ENCODE assay signal across 21 mouse cellular contexts in the genomic region with DNA sequence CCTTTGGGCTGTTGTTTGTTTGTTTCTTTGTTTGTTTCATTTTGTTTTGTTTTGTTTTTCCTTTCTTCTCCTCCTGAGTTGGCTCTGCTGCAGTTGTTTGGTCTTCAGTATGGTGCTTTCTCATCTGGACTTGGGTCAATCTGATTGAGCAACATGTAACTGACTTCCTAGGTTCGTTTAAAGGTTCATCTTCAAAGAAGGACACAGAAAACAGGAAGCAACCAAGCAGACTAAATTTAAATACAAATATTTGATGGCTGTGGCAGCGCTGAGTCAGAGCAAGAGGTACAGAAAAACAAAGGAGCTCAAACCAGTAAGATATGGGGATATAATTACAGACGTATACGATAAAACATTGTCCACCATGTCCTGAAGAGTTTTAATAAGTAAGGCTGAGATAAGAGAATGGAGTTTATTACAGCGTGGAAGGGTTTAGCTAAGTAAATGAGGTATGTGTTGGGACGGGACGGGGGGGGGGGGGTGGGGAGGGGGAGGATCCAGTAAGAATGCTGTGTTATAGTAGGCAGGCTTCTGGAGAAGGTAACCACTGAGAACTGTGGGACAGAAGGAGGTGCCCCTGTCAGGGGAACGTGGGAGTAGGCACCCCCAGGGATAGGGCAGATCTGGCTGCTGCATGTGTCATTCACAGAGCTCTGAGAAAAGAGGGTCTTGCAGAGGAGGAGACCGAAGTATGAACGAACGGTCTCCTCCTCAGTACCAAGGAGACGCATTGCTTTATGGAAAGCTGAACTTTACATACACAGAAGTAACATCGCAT. TPM values are rescaled to one million over a fixed set of nuclear protein-coding genes. Genes with fewer than 3 reads are reported as not detected.
DNase-seq lines count a peak whose midpoint lies in the region; ATAC-seq and TF ChIP-seq lines count a peak whose summit lies in the region.
"Had no signal": no experiment of that assay in that cellular context is flagged by ENCODE, and none has a peak within 500 bp of the region (broad histone marks: within the 10 kb centered on the region; RNA-seq: fewer than 3 reads in every experiment).

No protein-coding gene starts in this region.

- H3K4me1 ChIP-seq in intestine, postnatal 0 days (replicated peaks; ENCODE audit: control insufficient read depth, insufficient read depth, low read length) = no peaks in the 10 kb centered on the region
- H3K4me1 ChIP-seq in intestine, embryonic 15.5 days (replicated peaks) = no peaks in the 10 kb centered on the region
- H3K4me1 ChIP-seq: forebrain, embryonic 15.5 days; limb, embryonic 10.5 days had no signal

- H3K4me3 ChIP-seq in intestine, postnatal 0 days (ENCODE audit: low read depth, low read length) = peak overlapping the region; percentile 41; the same call in 1 of the 2 replicates
- no peak overlapping the region for H3K4me3 ChIP-seq in intestine, embryonic 15.5 days (replicated peaks)
- H3K4me3 ChIP-seq: forebrain, embryonic 15.5 days; limb, embryonic 10.5 days had no signal

- H3K9me3 ChIP-seq in intestine, postnatal 0 days (ENCODE audit: control insufficient read depth) = no peaks in the 10 kb centered on the region
- no peaks in the 10 kb centered on the region for H3K9me3 ChIP-seq in intestine, embryonic 15.5 days
- H3K9me3 ChIP-seq: forebrain, embryonic 15.5 days; limb, embryonic 10.5 days had no signal

- no peak for ATAC-seq in intestine, postnatal 0 days
- no peak for ATAC-seq in intestine, embryonic 15.5 days
- peak; percentile 61; the same call in 1 of the 2 replicates for ATAC-seq in common myeloid progenitor, adult 5-6 weeks (replicated peaks; ENCODE audit: low read depth, poor library complexity, severe bottlenecking)
- peak; percentile 84 for ATAC-seq in megakaryocyte, adult 5-6 weeks (ENCODE audit: poor library complexity, severe bottlenecking)
- ATAC-seq: forebrain, embryonic 15.5 days; midbrain, embryonic 16.5 days had no signal

- 58% methylated on average over 13 of the region's 13 CpGs for WGBS in intestine, postnatal 0 days
- WGBS in intestine, embryonic 15.5 days = 67% methylated on average over 13 of the region's 13 CpGs

- 0 out of 2 replicates have a peak, but pooled peaks cover 6% of the 10 kb centered on the region for H3K36me3 ChIP-seq in intestine, postnatal 0 days (ENCODE audit: control insufficient read depth, insufficient read depth)
- no peaks in the 10 kb centered on the region for H3K36me3 ChIP-seq in intestine, embryonic 15.5 days
- H3K36me3 ChIP-seq: forebrain, embryonic 15.5 days; limb, embryonic 10.5 days had no signal

- no peaks in the 10 kb centered on the region for H3K27me3 ChIP-seq in intestine, postnatal 0 days (replicated peaks; ENCODE audit: control insufficient read depth, insufficient read depth, low read length)
- H3K27me3 ChIP-seq in intestine, embryonic 15.5 days (replicated peaks) = no peaks in the 10 kb centered on the region
- H3K27me3 ChIP-seq: forebrain, embryonic 15.5 days had no signal

- no peak for TF ChIP-seq CTCF in intestine, postnatal 0 days (IDR thresholded peaks at IDR 0.05; ENCODE audit: low read depth)

- H3K27ac ChIP-seq in intestine, postnatal 0 days (ENCODE audit: low read depth, low read length) = peak overlapping the region; percentile 21; the same call in 1 of the 2 replicates
- no peak overlapping the region for H3K27ac ChIP-seq in intestine, embryonic 15.5 days
- H3K27ac ChIP-seq: forebrain, embryonic 15.5 days; limb, embryonic 10.5 days had no signal

- H3K4me2 ChIP-seq in intestine, postnatal 0 days (replicated peaks; ENCODE audit: low read depth) = peak overlapping the region; percentile 45
- no peak overlapping the region for H3K4me2 ChIP-seq in intestine, embryonic 15.5 days (replicated peaks)
- H3K4me2 ChIP-seq: forebrain, embryonic 15.5 days; lung, embryonic 14.5 days had no signal

- H3K9ac ChIP-seq in intestine, postnatal 0 days (ENCODE audit: low read depth, low read length) = no peak overlapping the region
- no peak overlapping the region for H3K9ac ChIP-seq in intestine, embryonic 15.5 days
- H3K9ac ChIP-seq: forebrain, embryonic 15.5 days; lung, embryonic 14.5 days had no signal

- peak; percentile 78 for DNase-seq in 416B (ENCODE audit: low read depth)
- no peak for DNase-seq in right cerebral cortex, adult 2 months (ENCODE audit: low spot score in 2 of 2)
- DNase-seq in retina, embryonic 14.5 days (ENCODE audit: low spot score) = no peak
- DNase-seq in adrenal gland, adult 18-20 months (ENCODE audit: low spot score in 2 of 2) = no peak
- DNase-seq: adrenal gland, adult 2 months; cerebellum, adult 9-10 months; embryo, embryonic 11 days; gastrocnemius, postnatal 25 days; layer of hippocampus, adult 9-11 months; lung, embryonic 14.5 days; retina, postnatal 1 day; thymus, postnatal 25 days had no signal

RNA-seq across cellular contexts. Expression of a gene that starts 4.4 kb away (rescaled TPM):
- 90.5 and 129 TPM in 2 replicates for polyA plus RNA-seq in intestine, postnatal 0 days (2015; fragmentation: Nextera tagmentation; extraction: Ambion mirVana)
- polyA plus RNA-seq in intestine, embryonic 15.5 days (2015; fragmentation: Nextera tagmentation; extraction: Ambion mirVana) = 16.7 and 24.3 TPM in 2 replicates
- 0.15 and 0.37 TPM in 2 replicates for total RNA-seq in common myeloid progenitor, adult 5-6 weeks (2017)
- 2.8 and 3.9 TPM in 2 replicates for total RNA-seq in megakaryocyte, adult 5-6 weeks (2015)
- 3.3 and 6.1 TPM in 2 replicates for total RNA-seq in megakaryocyte, adult 5-6 weeks (2017)
- total RNA-seq in adrenal gland, adult 18-20 months (2021) = under 1 TPM; 0.13 to 0.20 TPM
- total RNA-seq: gastrocnemius, postnatal 25 days; heart, adult 8-10 months; megakaryocyte-erythroid progenitor cell, adult 5-6 weeks had no signal
- polyA plus RNA-seq: forebrain, embryonic 15.5 days; lung, embryonic 14.5 days had no signal

RNA-seq across cellular contexts. Expression of a gene that starts 33.6 kb away (rescaled TPM):
- polyA plus RNA-seq in intestine, postnatal 0 days (2015; fragmentation: Nextera tagmentation; extraction: Ambion mirVana) = 15.3 and 16.8 TPM in 2 replicates
- polyA plus RNA-seq in intestine, embryonic 15.5 days (2015; fragmentation: Nextera tagmentation; extraction: Ambion mirVana) = 12.2 and 14.2 TPM in 2 replicates
- total RNA-seq in common myeloid progenitor, adult 5-6 weeks (2017) = 15.5 and 32.9 TPM in 2 replicates
- total RNA-seq in megakaryocyte, adult 5-6 weeks (2015) = 9.0 and 10.6 TPM in 2 replicates
- total RNA-seq in megakaryocyte, adult 5-6 weeks (2017) = 8.7 and 19.2 TPM in 2 replicates
- 10 to 100 TPM; 28.9 to 37.3 TPM for total RNA-seq in adrenal gland, adult 18-20 months (2021)

RNA-seq across cellular contexts. Expression of a gene that starts 33.6 kb away (rescaled TPM):
- 21.2 and 23.2 TPM in 2 replicates for polyA plus RNA-seq in intestine, postnatal 0 days (2015; fragmentation: Nextera tagmentation; extraction: Ambion mirVana)
- 24.8 and 25.9 TPM in 2 replicates for polyA plus RNA-seq in intestine, embryonic 15.5 days (2015; fragmentation: Nextera tagmentation; extraction: Ambion mirVana)
- total RNA-seq in common myeloid progenitor, adult 5-6 weeks (2017) = 51.0 and 58.6 TPM in 2 replicates
- 29.8 and 37.1 TPM in 2 replicates for total RNA-seq in megakaryocyte, adult 5-6 weeks (2015)
- total RNA-seq in megakaryocyte, adult 5-6 weeks (2017) = 19.2 and 29.5 TPM in 2 replicates
- 1 to 10 TPM; 7.2 to 8.2 TPM for total RNA-seq in adrenal gland, adult 18-20 months (2021)

Comparison
In these comparisons a context has a peak if more than half of its experiments do, and no peak if none do; other contexts are left out.
1. ATAC-seq: peak in common myeloid progenitor, adult 5-6 weeks (single experiment) and megakaryocyte, adult 5-6 weeks (single experiment); none in intestine, postnatal 0 days (single experiment) and intestine, embryonic 15.5 days (single experiment).